Mouse (Mus musculus) gastrocnemius, postnatal 36 days (tissue): ENCODE measurements around the gene Rad51b. TPM values are rescaled to one million over a fixed set of nuclear protein-coding genes. Genes with fewer than 3 reads are reported as not detected.

Experiments used
- DNase-seq, 2 experiments: peaks; one replicate each; pipeline ENCODE4 v3.0.0; 2022
- intact Hi-C: fragments of 180-260 bp; cut with DNase I; formaldehyde crosslinking; loops from one replicate; pipeline ENCODE4 v1.15.1; 2025
- total RNA-seq, 2 experiments: library from RNA; stranded (reverse); gene quantifications; 2 replicates each; pipeline ENCODE4 v1.2.3; 2021

The Rad51b gene
- total RNA-seq, 2 experiments from 2014 or later = 0.23 TPM; not detected in 1

DNA sequence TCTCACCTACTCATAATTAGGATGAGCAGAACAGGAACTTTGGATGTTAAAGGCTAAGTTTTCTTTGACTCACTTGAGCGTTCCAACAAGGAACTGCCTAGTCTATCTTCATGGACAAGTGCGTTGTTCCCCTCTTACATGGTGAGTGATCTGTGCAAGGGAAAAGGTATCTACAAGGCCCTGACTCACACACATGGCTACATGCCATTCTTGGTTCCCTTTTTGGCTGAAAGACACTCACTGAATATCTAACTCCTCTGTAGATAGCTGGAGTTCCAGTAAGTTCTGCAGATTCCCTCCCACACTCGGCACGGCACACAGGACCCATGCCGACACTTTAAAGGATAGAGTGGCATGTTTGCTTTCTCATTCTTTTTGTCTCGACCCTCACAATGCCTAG lies 447.0 kb downstream of the Rad51b start:
- intact Hi-C loops = loop anchor here (10.0 kb wide), 1 partner anchor 389 kb away; no protein-coding TSS in a partner anchor
- DNase-seq = no peak

GRCm38 (mm10) chr12:79745225-79745624 lies 448.1 kb downstream of the Rad51b start:
- intact Hi-C loops = loop anchor here (10.0 kb wide), 1 partner anchor 390 kb away; no protein-coding TSS in a partner anchor
- no peak for DNase-seq

DNA sequence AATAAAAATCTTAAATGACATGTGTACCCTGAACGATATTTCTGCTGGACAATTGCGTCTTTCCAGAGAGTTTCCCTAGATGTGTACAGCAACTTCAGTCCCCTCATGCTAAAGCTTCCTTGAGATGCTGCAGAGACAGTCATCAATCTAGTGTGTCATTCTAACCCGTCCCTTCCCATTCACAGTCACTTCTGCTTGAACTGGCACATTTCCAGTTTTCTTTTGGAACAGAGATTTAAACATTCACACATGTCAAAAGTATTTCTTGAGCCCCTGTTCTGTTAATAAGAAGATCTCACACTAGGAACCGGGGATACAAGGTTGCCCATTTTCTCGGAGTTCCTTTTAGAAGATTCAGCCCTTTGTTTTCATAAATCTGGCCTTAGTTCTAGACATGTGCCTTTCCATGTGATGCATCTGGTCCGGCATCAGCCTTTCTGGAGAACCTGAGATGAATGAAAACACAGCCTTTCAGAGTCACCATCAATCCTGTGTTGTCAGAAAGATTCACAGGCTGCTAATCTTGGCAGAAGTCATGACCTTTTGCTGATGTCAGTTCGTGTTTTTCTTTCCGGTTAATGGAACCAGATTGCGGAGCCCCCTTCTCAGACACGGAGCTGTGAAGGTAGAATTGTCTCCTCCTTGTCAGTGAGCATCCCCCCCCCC lies 448.9 kb downstream of the Rad51b start:
- intact Hi-C loops = loop anchor here (10.0 kb wide), 1 partner anchor 391 kb away; no protein-coding TSS in a partner anchor
- DNase-seq = no peak

DNA sequence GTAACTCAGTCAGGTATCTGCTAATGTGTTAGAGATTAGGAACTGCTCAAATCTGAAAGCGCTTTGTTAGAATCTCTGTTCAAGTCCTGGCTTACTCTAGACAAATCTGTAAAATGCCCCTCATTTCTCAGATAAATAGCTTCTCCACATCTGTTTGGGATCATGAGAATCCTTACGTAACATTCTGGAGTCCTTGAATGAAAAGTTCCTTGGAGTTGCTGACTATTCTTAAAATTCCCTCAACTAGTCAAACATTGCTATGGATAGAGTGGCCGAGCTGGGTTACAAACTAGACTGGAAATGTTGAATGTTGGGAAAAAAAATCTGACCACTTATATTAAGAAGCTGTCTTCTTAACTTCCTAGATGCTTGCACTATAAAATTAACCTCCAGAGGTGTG lies 450.5 kb downstream of the Rad51b start:
- intact Hi-C loops = loop anchor here (10.0 kb wide), 1 partner anchor 393 kb away; no protein-coding TSS in a partner anchor
- no peak for DNase-seq

DNA sequence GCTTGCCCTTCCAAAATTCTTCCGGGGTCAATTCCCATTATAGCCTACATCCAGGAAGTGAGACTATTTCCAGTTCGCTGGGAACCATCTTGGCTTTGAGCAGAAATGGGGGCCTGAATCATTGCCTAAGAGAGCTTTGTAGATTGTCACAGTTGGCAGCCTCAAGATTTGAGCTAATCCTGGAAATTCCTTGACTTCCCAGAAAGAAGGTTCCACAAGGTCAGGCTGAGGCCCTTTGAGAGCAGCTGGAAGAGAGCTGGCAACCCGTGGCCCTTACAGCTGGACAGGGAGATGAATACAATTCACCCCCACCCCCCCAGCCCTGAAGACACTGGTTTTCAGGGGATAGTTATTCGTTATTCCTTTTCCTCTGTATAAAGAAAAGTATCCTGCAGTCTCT lies 451.8 kb downstream of the Rad51b start:
- DNase-seq = no peak
- intact Hi-C loops = loop anchor here (10.0 kb wide), 1 partner anchor 394 kb away; no protein-coding TSS in a partner anchor

- peak in 1 of 2 experiments; percentile 36 for DNase-seq
- intact Hi-C loops = no loop called here
Measured at GRCm38 (mm10) chr12:79750253-79751125, 453.4 kb downstream of the Rad51b start.

- intact Hi-C loops = no loop called here
- no peak for DNase-seq
Measured at GRCm38 (mm10) chr12:79751781-79752180, 454.7 kb downstream of the Rad51b start.

DNA sequence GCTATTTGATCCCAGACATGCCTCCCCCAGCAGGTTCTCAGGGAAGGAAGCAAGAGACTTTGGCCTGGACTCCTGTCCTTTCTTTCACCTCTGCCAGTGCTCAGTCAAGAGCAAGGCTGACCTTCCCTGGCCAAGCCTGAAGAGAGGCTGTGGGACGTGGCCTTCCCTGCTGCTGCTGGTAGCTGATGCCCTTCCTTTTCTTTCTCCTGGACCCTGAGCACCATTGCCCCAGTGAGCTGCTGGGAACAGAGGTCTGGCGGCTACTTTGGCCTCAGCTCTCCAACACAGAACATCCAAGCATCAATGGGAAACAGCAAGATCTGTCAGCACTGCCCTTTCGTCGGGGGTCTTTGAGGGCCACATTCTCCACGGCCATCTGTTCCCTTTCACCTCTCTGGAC lies 455.1 kb downstream of the Rad51b start:
- intact Hi-C loops = no loop called here
- DNase-seq = no peak

DNA sequence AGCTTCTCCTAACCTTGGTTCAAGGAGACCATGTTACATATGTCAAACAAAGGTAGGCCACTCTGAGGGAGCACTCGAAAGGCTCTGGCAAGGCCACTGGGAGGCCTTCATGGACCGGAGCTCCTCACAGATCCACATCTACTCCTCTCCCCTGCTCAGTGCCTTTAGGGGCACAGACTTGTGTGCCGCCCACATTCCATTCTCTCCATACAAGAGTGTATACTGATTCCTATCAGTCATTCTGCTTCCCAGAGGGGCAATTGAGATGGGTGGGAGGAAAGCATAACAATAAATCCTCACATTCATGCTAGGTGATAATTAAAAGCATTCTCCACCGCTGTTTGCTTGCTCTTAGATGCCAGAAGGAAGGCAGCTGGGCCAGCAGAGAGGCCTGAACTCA lies 458.5 kb downstream of the Rad51b start:
- intact Hi-C loops = loop anchor here (5.0 kb wide), 1 partner anchor 132 kb away; no protein-coding TSS in a partner anchor

GRCm38 (mm10) chr12:79756352-79756751 lies 459.3 kb downstream of the Rad51b start:
- no peak for DNase-seq
- intact Hi-C loops = loop anchor here (5.0 kb wide), 1 partner anchor 131 kb away; no protein-coding TSS in a partner anchor

More for the DNA sequence above, 458.5 kb downstream of the Rad51b start:
- DNase-seq = no peak

DNA sequence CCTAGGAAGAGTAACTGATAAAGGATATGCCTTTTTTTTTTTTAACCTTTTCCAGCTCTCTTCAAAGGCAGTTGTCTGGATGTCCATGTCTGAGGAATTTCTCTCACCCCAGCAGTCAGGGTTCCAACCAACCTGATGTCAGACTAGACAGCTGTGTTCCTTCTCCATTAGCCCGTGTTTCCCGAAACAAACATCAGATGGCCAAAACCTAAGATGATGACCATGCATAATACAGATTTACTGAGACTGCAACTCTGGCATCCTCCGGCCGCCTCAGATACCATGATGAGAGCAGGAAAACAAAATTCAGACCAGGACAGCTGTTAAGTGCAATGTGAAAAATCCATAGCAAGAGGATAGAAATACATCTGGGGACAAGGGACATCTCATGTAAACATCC lies 460.7 kb downstream of the Rad51b start:
- intact Hi-C loops = loop anchor here (5.0 kb wide), 1 partner anchor 130 kb away; no protein-coding TSS in a partner anchor
- no peak for DNase-seq

- intact Hi-C loops = loop anchor here (5.0 kb wide), 1 partner anchor 128 kb away; no protein-coding TSS in a partner anchor
- no peak for DNase-seq
Measured at GRCm38 (mm10) chr12:79759180-79759902, 462.3 kb downstream of the Rad51b start.

DNA sequence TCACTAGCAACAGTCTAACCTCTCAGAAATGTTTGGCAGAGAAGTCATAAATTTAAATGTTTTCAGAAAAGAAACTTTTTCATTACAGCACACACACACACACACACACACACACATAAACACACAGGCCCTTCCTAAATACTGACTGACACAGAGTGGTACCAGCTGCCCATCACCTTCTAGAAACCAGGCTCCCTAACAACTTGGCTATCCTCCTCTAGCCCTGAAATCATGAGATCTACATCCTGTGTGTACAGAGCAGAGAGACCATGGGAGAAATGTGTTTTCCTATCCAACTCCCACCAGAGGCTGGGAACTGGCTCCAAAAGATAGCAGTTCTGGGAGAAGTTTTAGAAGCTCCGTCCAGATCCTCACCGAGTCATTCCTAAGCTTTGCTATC lies 464.1 kb downstream of the Rad51b start:
- no peak for DNase-seq
- intact Hi-C loops = no loop called here

DNA sequence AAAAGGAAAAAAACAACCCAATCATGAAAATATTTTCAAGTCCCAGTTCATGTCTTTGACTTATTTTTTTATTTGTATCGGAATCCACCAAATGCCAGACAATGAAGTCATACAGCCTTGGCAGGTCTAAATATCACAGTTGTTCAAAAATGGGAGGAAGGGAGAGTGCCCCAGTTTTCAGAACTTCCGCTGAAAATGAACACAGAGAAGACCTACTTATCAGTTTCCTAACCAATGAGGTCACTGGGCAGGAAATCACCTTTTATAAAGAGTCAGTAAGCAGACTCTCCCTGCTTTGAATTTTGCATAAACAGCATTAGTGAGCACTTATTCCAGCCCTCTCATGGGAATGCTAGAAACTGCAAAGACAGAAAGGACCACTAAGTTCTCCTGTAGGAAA lies 465.0 kb downstream of the Rad51b start:
- DNase-seq = no peak
- intact Hi-C loops = no loop called here

GRCm38 (mm10) chr12:79762570-79763275 lies 465.6 kb downstream of the Rad51b start:
- intact Hi-C loops = no loop called here

GRCm38 (mm10) chr12:79766116-79766515 lies 469.0 kb downstream of the Rad51b start:
- intact Hi-C loops = no loop called here
- no peak for DNase-seq

More at GRCm38 (mm10) chr12:79762570-79763275, 465.6 kb downstream of the Rad51b start:
- no peak for DNase-seq

DNA sequence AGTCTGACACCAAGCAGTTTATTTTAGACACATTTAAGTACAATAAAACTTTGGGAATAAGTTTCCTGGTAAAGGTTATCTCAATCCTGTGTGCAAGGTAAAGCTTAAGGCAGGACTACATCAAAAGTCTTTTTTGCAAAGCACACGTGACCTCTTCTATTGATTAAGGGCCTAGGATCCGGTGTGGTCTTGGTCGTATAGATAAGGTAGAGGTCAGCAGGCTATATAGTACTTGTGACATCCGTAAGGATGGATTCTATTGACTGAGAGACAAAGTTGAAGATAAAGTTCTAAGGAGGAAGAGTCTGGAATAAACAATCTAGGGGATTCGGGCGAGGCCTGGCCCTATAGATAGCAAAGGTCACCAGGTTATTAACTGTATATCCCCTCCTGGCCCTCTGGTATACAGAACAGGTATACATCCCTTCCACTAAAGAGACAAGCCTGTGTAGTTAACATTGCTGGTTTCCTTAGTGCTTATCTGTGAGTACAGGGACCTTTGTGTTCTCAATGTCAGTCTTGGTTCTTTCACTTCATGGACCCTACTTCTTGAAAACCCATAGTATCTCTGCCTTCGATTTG lies 471.8 kb downstream of the Rad51b start:
- DNase-seq = no peak
- intact Hi-C loops = no loop called here

- intact Hi-C loops = no loop called here
- no peak for DNase-seq
Measured at GRCm38 (mm10) chr12:79769763-79770162, 472.7 kb downstream of the Rad51b start.

GRCm38 (mm10) chr12:79771194-79771593 lies 474.1 kb downstream of the Rad51b start:
- no peak for DNase-seq

More at GRCm38 (mm10) chr12:79771194-79771593, 474.1 kb downstream of the Rad51b start:
- intact Hi-C loops = no loop called here
